Comparison of ENCODE assay signal across 21 mouse cellular contexts in genomic region chr3:104914986-104915385, GRCm38 (mm10). TPM values are rescaled to one million over a fixed set of nuclear protein-coding genes. Genes with fewer than 3 reads are reported as not detected.
A peak's percentile ranks its signal among the peaks of the same experiment; 100 is the strongest.
DNase-seq lines count a peak whose midpoint lies in the region; ATAC-seq and TF ChIP-seq lines count a peak whose summit lies in the region.
"Had no signal": no experiment of that assay in that cellular context is flagged by ENCODE, and none has a peak within 500 bp of the region (broad histone marks: within the 10 kb centered on the region; RNA-seq: fewer than 3 reads in every experiment).

No protein-coding gene starts in this region.

- ATAC-seq in forebrain, embryonic 14.5 days = no peak
- no peak for ATAC-seq in forebrain, embryonic 15.5 days (replicated peaks)
- ATAC-seq: CD4-positive, CD25-positive, alpha-beta regulatory T cell, adult 4 months had no signal

- WGBS in forebrain, embryonic 14.5 days = 6% methylated on average over 3 of the region's 3 CpGs
- WGBS in forebrain, embryonic 15.5 days = 7% methylated on average over 3 of the region's 3 CpGs

- no peak for TF ChIP-seq POLR2A in brain, embryonic 14.5 days (IDR thresholded peaks at IDR 0.05; ENCODE audit: borderline replicate concordance, extremely low read depth, insufficient read depth, insufficient read length, poor library complexity, severe bottlenecking)

- no peak overlapping the region for H3K4me3 ChIP-seq in forebrain, embryonic 14.5 days (ENCODE audit: low read depth, low read length)
- H3K4me3 ChIP-seq in forebrain, embryonic 15.5 days = no peak overlapping the region
- H3K4me3 ChIP-seq: embryonic facial prominence, embryonic 13.5 days; heart, embryonic 13.5 days; hindbrain, embryonic 15.5 days had no signal

- no peak for TF ChIP-seq CTCF in brain, embryonic 14.5 days (IDR thresholded peaks at IDR 0.05; ENCODE audit: borderline replicate concordance, extremely low read depth, insufficient read depth, insufficient read length)

- H3K9me3 ChIP-seq in forebrain, embryonic 14.5 days (replicated peaks; ENCODE audit: control insufficient read depth, low read length) = no peaks in the 10 kb centered on the region
- H3K9me3 ChIP-seq in forebrain, embryonic 15.5 days = no peaks in the 10 kb centered on the region
- H3K9me3 ChIP-seq: embryonic facial prominence, embryonic 13.5 days; G1E; heart, embryonic 13.5 days; hindbrain, embryonic 15.5 days had no signal

- H3K27me3 ChIP-seq in forebrain, embryonic 14.5 days (replicated peaks; ENCODE audit: control insufficient read depth, insufficient read depth, low read length) = no peaks in the 10 kb centered on the region
- H3K27me3 ChIP-seq in forebrain, embryonic 15.5 days = no peaks in the 10 kb centered on the region
- H3K27me3 ChIP-seq: embryonic facial prominence, embryonic 13.5 days; heart, embryonic 13.5 days; hindbrain, embryonic 15.5 days had no signal

- peaks cover 4% of the 10 kb centered on the region; the same call in 1 of the 2 replicates for H3K36me3 ChIP-seq in forebrain, embryonic 14.5 days (ENCODE audit: control insufficient read depth, insufficient read depth, low read length)
- H3K36me3 ChIP-seq in forebrain, embryonic 15.5 days = peaks cover 10% of the 10 kb centered on the region; the same call in 1 of the 2 replicates

- no peaks in the 10 kb centered on the region for H3K4me1 ChIP-seq in forebrain, embryonic 14.5 days (ENCODE audit: control insufficient read depth, insufficient read depth, low read length)
- no peaks in the 10 kb centered on the region for H3K4me1 ChIP-seq in forebrain, embryonic 15.5 days
- H3K4me1 ChIP-seq: embryonic facial prominence, embryonic 13.5 days; heart, embryonic 13.5 days; hindbrain, embryonic 15.5 days had no signal

- H3K4me2 ChIP-seq in forebrain, embryonic 14.5 days (ENCODE audit: low read length) = no peak overlapping the region
- no peak overlapping the region for H3K4me2 ChIP-seq in forebrain, embryonic 15.5 days (replicated peaks)
- H3K4me2 ChIP-seq: embryonic facial prominence, embryonic 13.5 days; heart, embryonic 13.5 days; hindbrain, embryonic 15.5 days had no signal

- no peak overlapping the region for H3K27ac ChIP-seq in forebrain, embryonic 14.5 days (ENCODE audit: low read depth, low read length)
- no peak overlapping the region for H3K27ac ChIP-seq in forebrain, embryonic 15.5 days (replicated peaks)
- H3K27ac ChIP-seq: embryonic facial prominence, embryonic 13.5 days; heart, embryonic 13.5 days; hindbrain, embryonic 15.5 days had no signal

- peak; percentile 56 for DNase-seq in embryo, embryonic 10 days (ENCODE audit: low spot score)
- DNase-seq in embryo, embryonic 9.5 days (ENCODE audit: extremely low spot score) = no peak
- peak; percentile 6 for DNase-seq in forebrain, embryonic 14.5 days (ENCODE audit: low spot score)
- DNase-seq in brain, embryonic 14.5 days (ENCODE audit: low read depth) = peak; percentile 31
- peak; percentile 29 for DNase-seq in retina, embryonic 14.5 days (ENCODE audit: low spot score)
- DNase-seq in right cerebral cortex, adult 18-20 months = no peak
- DNase-seq in left cerebral cortex, postnatal 4 days = no peak
- DNase-seq: adrenal gland, postnatal 10 days; B cell, adult 2 months; cerebellum, adult 11-12 months; cerebellum, adult 9-10 months; cerebellum, postnatal 25 days; gastrocnemius, postnatal 36 days; heart, adult 11 months; heart, postnatal 36 days had no signal

- H3K9ac ChIP-seq in forebrain, embryonic 14.5 days (ENCODE audit: low read length) = no peak overlapping the region
- no peak overlapping the region for H3K9ac ChIP-seq in forebrain, embryonic 15.5 days (replicated peaks)
- H3K9ac ChIP-seq: embryonic facial prominence, embryonic 13.5 days; heart, embryonic 13.5 days; hindbrain, embryonic 15.5 days had no signal

- intact Hi-C loops in left cerebral cortex, postnatal 4 days (cut with DNase I) = no loop called here

RNA-seq across cellular contexts. Expression of gene Wnt2b, which starts 46.7 kb away (rescaled TPM):
- 0.38 and 0.83 TPM in 2 replicates for polyA plus RNA-seq in forebrain, embryonic 14.5 days (2014; fragmentation: Nextera tagmentation; extraction: Ambion mirVana)
- polyA plus RNA-seq in forebrain, embryonic 15.5 days (2015; fragmentation: Nextera tagmentation; extraction: Ambion mirVana) = 0.61 and 0.76 TPM in 2 replicates
- polyA plus RNA-seq in brain, embryonic 14.5 days (2012; rRNA removed) = 1.8 and 3.0 TPM in 2 replicates
- total RNA-seq in left cerebral cortex, postnatal 4 days (2021) = 1 to 10 TPM; 1.9 TPM
- polyA plus RNA-seq: G1E had no signal

RNA-seq across cellular contexts. Expression of gene Capza1, which starts 50.7 kb away (rescaled TPM):
- polyA plus RNA-seq in forebrain, embryonic 14.5 days (2014; fragmentation: Nextera tagmentation; extraction: Ambion mirVana) = 207 and 217 TPM in 2 replicates
- 170 and 176 TPM in 2 replicates for polyA plus RNA-seq in forebrain, embryonic 15.5 days (2015; fragmentation: Nextera tagmentation; extraction: Ambion mirVana)
- 55.6 and 77.9 TPM in 2 replicates for polyA plus RNA-seq in brain, embryonic 14.5 days (2012; rRNA removed)
- total RNA-seq in left cerebral cortex, postnatal 4 days (2021) = 10 to 100 TPM; 57.9 to 62.0 TPM

RNA-seq across cellular contexts. Expression of gene St7l, which starts 51.2 kb away (rescaled TPM):
- 37.8 and 38.3 TPM in 2 replicates for polyA plus RNA-seq in forebrain, embryonic 14.5 days (2014; fragmentation: Nextera tagmentation; extraction: Ambion mirVana)
- polyA plus RNA-seq in forebrain, embryonic 15.5 days (2015; fragmentation: Nextera tagmentation; extraction: Ambion mirVana) = 36.8 and 40.6 TPM in 2 replicates
- polyA plus RNA-seq in brain, embryonic 14.5 days (2012; rRNA removed) = 13.9 and 14.6 TPM in 2 replicates
- total RNA-seq in left cerebral cortex, postnatal 4 days (2021) = 10 to 100 TPM; 37.4 to 40.9 TPM

Comparison
In these comparisons a context has a peak if more than half of its experiments do, and no peak if none do; other contexts are left out.
1. DNase-seq: peak in embryo, embryonic 10 days (single experiment), forebrain, embryonic 14.5 days (single experiment), brain, embryonic 14.5 days (single experiment) and retina, embryonic 14.5 days (single experiment); none in embryo, embryonic 9.5 days (single experiment), right cerebral cortex, adult 18-20 months (single experiment) and left cerebral cortex, postnatal 4 days (single experiment).